Mouse (Mus musculus) erythroblast, embryonic 14.5 days (primary cell): ENCODE measurements around the gene Tbccd1.

ENCODE experiments used
- GATA1 ChIP-seq: IDR thresholded peaks from 2 replicates; pipeline ENCODE4 v1.6.1; 2012; ENCODE audit warnings: low read length, inconsistent platforms, mixed read lengths
- TAL1 ChIP-seq: IDR thresholded peaks from 3 replicates; pipeline ENCODE4 v1.6.1; 2012; ENCODE audit warnings: low read length, inconsistent platforms, mixed read lengths

DNA sequence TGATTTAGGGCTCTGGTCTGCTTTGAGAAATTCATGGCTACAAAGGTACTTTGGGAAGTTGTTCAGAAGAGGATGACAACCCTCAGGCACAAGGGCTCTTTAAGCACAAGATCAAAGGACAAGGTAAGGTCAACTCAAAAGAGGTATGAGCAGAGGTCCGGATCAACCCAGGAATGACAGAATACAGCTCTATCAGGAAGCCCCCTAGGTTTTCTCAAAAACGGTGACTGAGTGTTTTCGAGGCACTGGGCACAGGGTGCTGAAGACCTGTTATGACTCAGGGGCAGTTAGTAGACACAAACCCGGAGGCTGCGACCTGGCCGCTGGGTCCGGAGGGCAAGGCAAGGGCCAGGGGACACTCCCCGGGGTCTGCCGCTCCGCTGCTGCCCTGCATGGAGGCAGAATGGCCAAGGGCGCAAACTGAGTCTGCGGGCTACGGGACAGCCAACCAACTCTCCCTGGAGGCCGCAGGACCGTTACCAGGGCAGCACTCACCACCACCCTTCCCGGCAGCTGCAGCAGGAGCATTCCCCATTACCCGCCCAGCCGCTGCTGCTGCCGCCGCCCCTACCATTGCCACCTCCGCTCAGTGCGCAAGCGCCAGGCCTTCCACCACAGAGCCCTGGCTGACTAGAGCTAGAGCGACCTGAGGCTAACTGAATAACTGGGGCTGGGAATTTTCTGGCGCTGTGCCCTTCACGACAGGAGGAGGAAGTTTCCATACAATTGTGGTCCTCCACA lies 13.2 kb downstream of the Tbccd1 start:
- TF ChIP-seq GATA1 (no peak), TAL1 (no peak)
